Mouse (Mus musculus) heart, embryonic 11.5 days (tissue): Measurements from ENCODE around the gene Ints5. TPM values are rescaled to one million over a fixed set of nuclear protein-coding genes. Genes with fewer than 3 reads are reported as not detected.

ENCODE experiments used
- ATAC-seq: fragments of 200-750 bp; cut with Nextera tagmentation; replicated peaks from 2 replicates; pipeline ENCODE4 v1.8.0; 2017; ENCODE audit warnings: moderate library complexity; ENCODE audit not compliant: insufficient number of reproducible peaks, low FRiP score, low TSS enrichment
- H3K27ac ChIP-seq: fragments of 300-500 bp; sonication (generic); 2 replicates; pipeline ENCODE4 v1.5.1; 2014; ENCODE audit warnings: mild to moderate bottlenecking, low read depth, low read length
- H3K27me3 ChIP-seq: fragments of 300-500 bp; sonication (generic); 2 replicates; pipeline ENCODE4 v1.6.1; 2014; ENCODE audit warnings: mild to moderate bottlenecking, low read length, mixed read lengths; ENCODE audit not compliant: control insufficient read depth, insufficient read depth
- H3K36me3 ChIP-seq: fragments of 300-500 bp; sonication (generic); 2 replicates; pipeline ENCODE4 v1.6.1; 2014; ENCODE audit warnings: mild to moderate bottlenecking, low read length, moderate library complexity, mixed read lengths; ENCODE audit not compliant: control insufficient read depth, insufficient read depth
- H3K4me1 ChIP-seq: fragments of 300-500 bp; sonication (generic); 2 replicates; pipeline ENCODE4 v1.6.1; 2014; ENCODE audit warnings: low read length; ENCODE audit not compliant: control insufficient read depth, insufficient read depth
- H3K4me2 ChIP-seq: fragments of 300-500 bp; sonication (generic); 2 replicates; pipeline ENCODE4 v1.6.1; 2014; ENCODE audit warnings: mild to moderate bottlenecking, moderate library complexity
- H3K4me3 ChIP-seq: fragments of 300-500 bp; sonication (generic); 2 replicates; pipeline ENCODE4 v1.5.1; 2014; ENCODE audit warnings: low read depth, low read length
- H3K9ac ChIP-seq: fragments of 300-500 bp; sonication (generic); 2 replicates; pipeline ENCODE4 v1.6.1; 2014; ENCODE audit warnings: mild to moderate bottlenecking, low read depth, low read length, moderate library complexity
- H3K9me3 ChIP-seq: fragments of 300-500 bp; sonication (generic); replicated peaks from 2 replicates; pipeline ENCODE4 v1.6.1; 2016; ENCODE audit warnings: low read length; ENCODE audit not compliant: control insufficient read depth
- WGBS: fragments of 180-500 bp; shearing (Covaris S2); extraction: QIAGEN DNeasy Blood & Tissue Kit; methylation state at CpG from one replicate; pipeline ENCODE4 v1.1.7; 2014; ENCODE audit not compliant: insufficient replicate concordance; 5-methylcytosine and 5-hydroxymethylcytosine counted together
- microRNA-seq: library from miRNA; unstranded; fragments of <30 nt; microRNA quantifications from one replicate; pipeline ENCODE4, GENCODE M21; 2016; ENCODE audit warnings: borderline number of aligned reads
- polyA plus RNA-seq: library from polyadenylated mRNA; unstranded; fragments of >200 nt; fragmentation: Nextera tagmentation; extraction: Ambion mirVana; gene quantifications from 2 replicates; pipeline ENCODE4 v1.2.1, GENCODE M21; 2014

The Ints5 gene
- polyA plus RNA-seq, 1 experiment from 2014 or later: 19.2 TPM

DNA sequence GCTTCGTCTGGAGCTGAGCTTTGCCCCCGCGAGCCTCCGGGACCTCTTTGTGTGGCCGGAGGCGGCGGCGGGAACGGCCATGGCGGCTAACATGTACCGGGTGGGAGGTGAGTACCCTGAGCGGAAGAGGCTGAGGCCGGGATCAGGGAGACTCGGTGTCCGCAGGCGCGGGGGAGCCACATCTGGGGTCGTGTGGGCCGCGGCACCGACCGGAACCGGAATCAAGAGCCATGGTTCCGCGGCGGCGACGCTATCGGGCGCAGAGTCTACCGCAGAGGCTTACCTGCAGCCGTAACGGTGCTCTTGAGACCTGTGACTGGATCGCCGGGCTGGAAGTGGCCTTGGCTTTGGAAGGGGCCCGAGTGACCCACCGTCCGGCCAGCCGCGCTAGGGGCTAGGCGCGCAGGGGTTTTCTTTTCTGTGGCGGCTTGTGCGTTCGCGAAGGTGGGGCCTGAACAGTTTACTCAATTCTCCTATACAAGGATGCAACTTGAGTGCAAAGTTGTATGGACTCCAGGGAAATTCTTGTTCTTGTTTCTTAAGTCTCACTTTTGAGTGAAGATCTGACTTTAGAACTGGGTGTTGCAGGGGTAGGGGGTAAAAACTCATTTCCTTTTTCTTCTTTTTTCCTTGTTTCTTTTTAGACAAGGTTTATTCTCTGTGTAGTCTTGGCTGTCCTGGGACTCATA lies 49.6 kb downstream of the Ints5 start:
- H3K9ac ChIP-seq: peak overlapping the region; percentile 99

DNA sequence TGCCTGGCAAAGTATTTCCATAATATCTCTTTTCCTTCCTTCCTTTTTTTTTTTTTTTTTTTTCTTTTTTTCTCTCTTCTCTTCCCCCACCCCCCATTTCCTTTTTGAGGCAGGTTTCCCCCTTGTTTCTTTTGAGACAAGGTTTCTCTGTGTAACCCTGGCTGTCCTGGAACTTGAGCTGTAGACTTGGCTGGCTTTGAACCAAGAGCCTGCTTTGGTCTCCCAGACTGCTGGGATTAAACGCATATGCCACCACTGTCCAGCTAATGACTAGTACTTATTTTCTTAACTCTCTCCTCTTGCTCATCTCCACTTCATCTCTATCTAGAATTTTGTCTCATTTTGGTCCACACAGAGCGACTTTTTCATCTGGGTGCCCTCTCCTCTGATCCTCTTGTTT lies 50.2 kb downstream of the Ints5 start:
- H3K9ac ChIP-seq: peak overlapping the region; percentile 99
- peaks cover 20% of the 10 kb centered on the region for H3K36me3 ChIP-seq
- H3K9me3 ChIP-seq: no peaks in the 10 kb centered on the region
- 59% methylated on average over 2 of the region's 2 CpGs for WGBS
- no peaks in the 10 kb centered on the region for H3K27me3 ChIP-seq
- ATAC-seq: no peak
- H3K4me2 ChIP-seq: peak overlapping the region; percentile 83
- H3K27ac ChIP-seq: 0 out of 2 replicates have a peak overlapping the region, but pooled peaks have one; percentile 96
- peak overlapping the region; percentile 95 for H3K4me3 ChIP-seq
- peaks cover 19% of the 10 kb centered on the region for H3K4me1 ChIP-seq

More for the DNA sequence above, 49.6 kb downstream of the Ints5 start:
- Histone ChIP-seq H3K27ac (peak overlapping the region; percentile 96), H3K9me3 (no peaks in the 10 kb centered on the region), H3K36me3 (peaks cover 16% of the 10 kb centered on the region), H3K4me1 (peaks cover 19% of the 10 kb centered on the region), H3K4me3 (peak overlapping the region; percentile 95), H3K4me2 (peak overlapping the region; percentile 83), H3K27me3 (no peaks in the 10 kb centered on the region)
- WGBS: under 1% methylated on average over 46 of the region's 46 CpGs
- ATAC-seq: peak; percentile 50

DNA sequence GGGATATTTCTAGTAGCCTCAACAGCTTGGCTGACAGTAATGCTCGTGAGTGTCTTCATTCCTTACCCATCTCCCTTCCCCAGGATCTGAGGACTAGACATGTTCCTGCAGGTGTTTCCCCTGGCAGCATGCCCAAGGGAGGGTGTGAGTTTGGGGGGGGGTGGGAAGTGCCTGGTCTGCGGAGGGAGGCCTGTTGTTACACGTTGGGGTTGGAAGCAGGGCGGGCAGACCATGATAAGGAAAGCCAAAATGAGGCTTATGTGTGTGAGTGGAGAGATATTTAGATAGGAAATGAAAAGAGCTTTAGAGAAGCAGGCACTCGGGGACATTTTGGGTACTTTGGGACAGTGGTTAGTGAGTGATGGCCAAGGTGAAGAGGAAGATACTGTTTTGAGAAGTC lies 51.3 kb downstream of the Ints5 start:
- peak overlapping the region; percentile 15 for H3K4me3 ChIP-seq
- H3K9me3 ChIP-seq: no peaks in the 10 kb centered on the region
- peaks cover 25% of the 10 kb centered on the region for H3K36me3 ChIP-seq
- WGBS: 42% methylated on average over 5 of the region's 5 CpGs
- no peaks in the 10 kb centered on the region for H3K27me3 ChIP-seq
- 0 out of 2 replicates have a peak overlapping the region, but pooled peaks have one; percentile 36 for H3K9ac ChIP-seq
- H3K4me1 ChIP-seq: peaks cover 19% of the 10 kb centered on the region
- peak overlapping the region; percentile 83 for H3K4me2 ChIP-seq
- no peak overlapping the region for H3K27ac ChIP-seq
- no peak for ATAC-seq

DNA sequence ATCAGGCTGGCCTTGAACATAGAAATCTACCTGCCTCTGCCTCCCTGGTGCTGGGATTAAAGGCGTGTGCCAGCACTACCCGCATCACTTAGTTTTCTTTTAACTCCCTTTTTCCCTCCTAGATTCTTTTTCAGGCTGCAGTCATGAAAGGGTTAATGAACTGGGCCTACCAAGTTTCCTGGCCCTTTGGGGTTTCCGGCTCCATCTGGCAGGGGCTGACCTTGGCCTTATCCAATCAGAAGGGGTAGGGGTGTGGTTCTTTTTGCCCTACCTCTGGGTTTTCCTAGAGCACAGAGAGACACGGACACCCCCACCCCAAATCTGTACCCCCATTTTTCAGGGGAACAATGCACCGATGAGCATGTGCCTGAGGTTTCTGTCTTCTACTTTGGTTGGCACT lies 51.9 kb downstream of the Ints5 start:
- Histone ChIP-seq H3K4me1 (peaks cover 19% of the 10 kb centered on the region), H3K9ac (no peak overlapping the region), H3K4me2 (peak overlapping the region; percentile 83), H3K36me3 (peaks cover 28% of the 10 kb centered on the region), H3K4me3 (peak overlapping the region; percentile 12; the same call in 1 of the 2 replicates), H3K27me3 (no peaks in the 10 kb centered on the region), H3K9me3 (no peaks in the 10 kb centered on the region), H3K27ac (no peak overlapping the region)
- WGBS: 40% methylated on average over 5 of the region's 5 CpGs
- ATAC-seq: no peak

DNA sequence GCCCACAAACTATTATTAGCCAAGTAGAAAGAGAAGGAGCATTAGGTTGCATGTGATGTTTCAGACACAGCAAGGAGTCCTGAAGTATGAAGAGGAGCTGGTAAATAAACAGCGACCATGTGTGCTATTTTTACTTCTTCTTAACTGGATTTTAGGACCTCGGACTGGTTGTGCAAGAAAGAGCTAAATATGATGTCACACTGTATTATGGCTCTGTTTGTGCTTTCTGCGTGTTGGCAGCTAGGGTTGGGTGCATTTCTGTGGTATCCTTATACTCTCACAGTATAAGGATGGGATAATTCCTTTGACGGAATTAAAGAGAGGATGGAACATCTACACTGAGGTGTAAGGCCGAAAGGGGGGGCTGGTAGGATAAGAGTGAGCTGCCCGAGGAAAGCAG lies 52.4 kb downstream of the Ints5 start:
- no peak overlapping the region for H3K9ac ChIP-seq
- WGBS: 84% methylated on average over 6 of the region's 6 CpGs
- H3K27ac ChIP-seq: no peak overlapping the region
- peaks cover 30% of the 10 kb centered on the region for H3K36me3 ChIP-seq
- no peaks in the 10 kb centered on the region for H3K27me3 ChIP-seq
- no peaks in the 10 kb centered on the region for H3K9me3 ChIP-seq
- ATAC-seq: no peak
- peak overlapping the region; percentile 83 for H3K4me2 ChIP-seq
- peak overlapping the region; percentile 12; the same call in 1 of the 2 replicates for H3K4me3 ChIP-seq
- H3K4me1 ChIP-seq: peaks cover 19% of the 10 kb centered on the region

DNA sequence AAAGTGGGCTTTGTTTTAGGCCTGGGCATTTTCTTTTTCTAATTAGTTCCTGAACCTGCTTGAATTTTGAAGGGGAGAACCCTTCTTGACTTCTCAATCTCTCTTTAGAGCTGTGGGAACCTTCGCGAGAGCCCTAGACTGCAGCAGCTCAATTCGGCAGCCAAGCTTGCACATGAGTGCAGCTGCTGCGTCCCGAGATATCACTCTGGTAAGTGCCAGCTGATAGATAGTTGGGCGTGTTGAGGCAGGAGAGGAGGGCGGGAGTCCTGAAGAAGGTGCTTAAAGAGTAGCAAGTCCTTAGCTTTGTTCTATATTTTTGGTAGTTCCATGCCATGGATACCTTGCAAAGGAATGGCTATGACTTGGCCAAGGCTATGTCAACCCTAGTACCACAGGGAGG lies 54.1 kb downstream of the Ints5 start:
- Histone ChIP-seq H3K4me3 (no peak overlapping the region), H3K36me3 (peaks cover 40% of the 10 kb centered on the region), H3K9me3 (no peaks in the 10 kb centered on the region), H3K9ac (no peak overlapping the region), H3K27me3 (no peaks in the 10 kb centered on the region), H3K4me2 (no peak overlapping the region), H3K4me1 (peaks cover 12% of the 10 kb centered on the region), H3K27ac (no peak overlapping the region)
- 85% methylated on average over 7 of the region's 7 CpGs for WGBS
- ATAC-seq: no peak

Small RNAs within 50 kb of the gene (microRNA-seq; reads per million reads assigned to microRNA genes)
- 0.27 reads per million for gene Mir5136

Other genes starting within 250 kb of the Ints5 start
- 0.06 TPM in 1 of 2 replicates, not detected in the other for gene Chrm1, start 229.2 kb upstream of the Ints5 start, polyA plus RNA-seq
- 82.6 and 87.8 TPM in 2 replicates for gene Slc3a2, start 169.6 kb upstream of the Ints5 start, polyA plus RNA-seq
- 56.4 and 58.8 TPM in 2 replicates for gene Wdr74, start 157.2 kb upstream of the Ints5 start, polyA plus RNA-seq
- gene 1700092M07Rik, start 152.3 kb upstream of the Ints5 start, polyA plus RNA-seq: 0.99 and 2.2 TPM in 2 replicates
- gene Stx5a, start 151.6 kb upstream of the Ints5 start, polyA plus RNA-seq: 82.2 and 85.1 TPM in 2 replicates
- 126 and 138 TPM in 2 replicates for gene Nxf1, start 135.9 kb upstream of the Ints5 start, polyA plus RNA-seq
- 146 and 150 TPM in 2 replicates for gene Tmem223, start 122.0 kb upstream of the Ints5 start, polyA plus RNA-seq
- 63.9 and 69.9 TPM in 2 replicates for gene Tmem179b, start 118.5 kb upstream of the Ints5 start, polyA plus RNA-seq
- 12.8 and 14.3 TPM in 2 replicates for gene Taf6l, start 106.6 kb upstream of the Ints5 start, polyA plus RNA-seq
- 138 and 155 TPM in 2 replicates for gene Polr2g, start 94.4 kb upstream of the Ints5 start, polyA plus RNA-seq
- 3.9 and 5.2 TPM in 2 replicates for gene Zbtb3, start 90.5 kb upstream of the Ints5 start, polyA plus RNA-seq
- 32.3 and 34.0 TPM in 2 replicates for gene Ttc9c, start 73.7 kb upstream of the Ints5 start, polyA plus RNA-seq
- 4.6 and 6.1 TPM in 2 replicates for gene Hnrnpul2, start 73.0 kb upstream of the Ints5 start, polyA plus RNA-seq
- gene AC129217.1, start 63.2 kb upstream of the Ints5 start, polyA plus RNA-seq: not detected in 2 replicates
- gene Bscl2, start 55.5 kb upstream of the Ints5 start, polyA plus RNA-seq: 37.9 and 41.7 TPM in 2 replicates
- 3.5 and 4.2 TPM in 2 replicates for gene Gng3, start 53.8 kb upstream of the Ints5 start, polyA plus RNA-seq
- 0.33 and 0.44 TPM in 2 replicates for gene Lrrn4cl, start 42.2 kb upstream of the Ints5 start, polyA plus RNA-seq
- 141 and 143 TPM in 2 replicates for gene Ubxn1, start 21.5 kb upstream of the Ints5 start, polyA plus RNA-seq
- gene Uqcc3, start 12.1 kb upstream of the Ints5 start, polyA plus RNA-seq: 53.5 and 59.0 TPM in 2 replicates
- 60.1 and 72.4 TPM in 2 replicates for gene Lbhd1, start 9.3 kb upstream of the Ints5 start, polyA plus RNA-seq
- gene Gm49403, start 9.1 kb upstream of the Ints5 start, polyA plus RNA-seq: not detected in 2 replicates
- 77.5 and 86.8 TPM in 2 replicates for gene 1810009A15Rik, start 4.2 kb upstream of the Ints5 start, polyA plus RNA-seq
- gene Gm49416, start 4.1 kb upstream of the Ints5 start, polyA plus RNA-seq: not detected in 2 replicates
- gene Ganab, start 5.1 kb downstream of the Ints5 start, polyA plus RNA-seq: 66.6 and 81.4 TPM in 2 replicates
- gene B3gat3, start 27.4 kb downstream of the Ints5 start, polyA plus RNA-seq: 33.2 and 35.9 TPM in 2 replicates
- gene Rom1, start 36.4 kb downstream of the Ints5 start, polyA plus RNA-seq: 1.2 and 1.7 TPM in 2 replicates
- gene Eml3, start 36.5 kb downstream of the Ints5 start, polyA plus RNA-seq: 8.1 and 8.5 TPM in 2 replicates
- gene Mta2, start 48.9 kb downstream of the Ints5 start, polyA plus RNA-seq: 30.0 and 39.9 TPM in 2 replicates
- gene Tut1, start 60.8 kb downstream of the Ints5 start, polyA plus RNA-seq: 17.1 and 19.8 TPM in 2 replicates
- 344 TPM in 2 replicates for gene Eef1g, start 74.0 kb downstream of the Ints5 start, polyA plus RNA-seq
- 15.1 and 17.4 TPM in 2 replicates for gene Ahnak, start 96.3 kb downstream of the Ints5 start, polyA plus RNA-seq
- not detected in 2 replicates for gene Scgb1a1, start 195.0 kb downstream of the Ints5 start, polyA plus RNA-seq
- 8.4 and 12.2 TPM in 2 replicates for gene Asrgl1, start 242.6 kb downstream of the Ints5 start, polyA plus RNA-seq